20 mouse cellular contexts compared by ENCODE assay signal in genomic region chr6:124517733-124518132, GRCm38 (mm10). TPM values are rescaled to one million over a fixed set of nuclear protein-coding genes. Genes with fewer than 3 reads are reported as not detected.
"Had no signal": no experiment of that assay in that cellular context is flagged by ENCODE, and none has a peak within 500 bp of the region (broad histone marks: within the 10 kb centered on the region; RNA-seq: fewer than 3 reads in every experiment).

No protein-coding gene starts in this region.

RNA-seq across cellular contexts. Expression of gene C1ra, which starts 5.5 kb away (rescaled TPM):
- polyA plus RNA-seq: embryonic facial prominence, embryonic 10.5 days had no signal

RNA-seq across cellular contexts. Expression of gene C1s1, which starts 24.4 kb away (rescaled TPM):
- total RNA-seq: common myeloid progenitor, adult 5-6 weeks; granulocyte monocyte progenitor cell, adult 5-6 weeks had no signal
- polyA plus RNA-seq: erythroblast, embryonic 14.5 days; forebrain, embryonic 11.5 days had no signal

RNA-seq across cellular contexts. Expression of gene C1rl, which starts 24.8 kb away (rescaled TPM):
- polyA plus RNA-seq: erythroblast, embryonic 14.5 days had no signal

RNA-seq across cellular contexts. Expression of gene C1rb, which starts 52.4 kb away (rescaled TPM):
- total RNA-seq: common myeloid progenitor, adult 5-6 weeks; forebrain, postnatal 0 days; granulocyte monocyte progenitor cell, adult 5-6 weeks had no signal
- polyA plus RNA-seq: cortical plate, adult 2 months; embryonic facial prominence, embryonic 10.5 days; embryonic facial prominence, embryonic 11.5 days; embryonic facial prominence, embryonic 12.5 days; embryonic facial prominence, embryonic 13.5 days; embryonic facial prominence, embryonic 14.5 days; embryonic facial prominence, embryonic 15.5 days; erythroblast, embryonic 14.5 days; forebrain, embryonic 10.5 days; forebrain, embryonic 11.5 days; forebrain, embryonic 12.5 days; forebrain, embryonic 13.5 days; forebrain, embryonic 14.5 days; forebrain, embryonic 16.5 days; forebrain, postnatal 0 days; frontal cortex, adult 2 months; gonadal fat pad, adult 2 months; heart, adult 2 months had no signal
